Mouse (Mus musculus): ENCODE results near the gene Ankmy1.

The Ankmy1 gene

GRCm38 (mm10) chr1:92875360-92876111 lies 27.2 kb downstream of the Ankmy1 start:
- no peak for DNase-seq (ENCODE audit: low read depth, low spot score)

GRCm38 (mm10) chr1:92874011-92874410 lies 28.7 kb downstream of the Ankmy1 start:
- DNase-seq (ENCODE audit: low read depth, low spot score), result no peak

GRCm38 (mm10) chr1:92872666-92873065 lies 30.0 kb downstream of the Ankmy1 start:
- no peak for DNase-seq (ENCODE audit: low read depth, low spot score)

GRCm38 (mm10) chr1:92869985-92870384 lies 32.7 kb downstream of the Ankmy1 start:
- no peak for DNase-seq (ENCODE audit: low read depth, low spot score)

- DNase-seq (ENCODE audit: low read depth, low spot score), result no peak
These were observed 36.5 kb downstream of the Ankmy1 start for GRCm38 (mm10) chr1:92866170-92866569.

GRCm38 (mm10) chr1:92863268-92863667 lies 39.4 kb downstream of the Ankmy1 start:
- DNase-seq (ENCODE audit: low read depth, low spot score), result no peak

GRCm38 (mm10) chr1:92861503-92861902 lies 41.2 kb downstream of the Ankmy1 start:
- no peak for DNase-seq (ENCODE audit: low read depth, low spot score)

- no peak for DNase-seq (ENCODE audit: low read depth, low spot score)
These were observed 50.3 kb downstream of the Ankmy1 start for GRCm38 (mm10) chr1:92852450-92852849.

GRCm38 (mm10) chr1:92849938-92850574 lies 52.6 kb downstream of the Ankmy1 start:
- DNase-seq (ENCODE audit: low read depth, low spot score), result no peak

- peak; percentile 63 for DNase-seq (ENCODE audit: low read depth, low spot score)
These were observed 53.2 kb downstream of the Ankmy1 start for GRCm38 (mm10) chr1:92849491-92849890.

GRCm38 (mm10) chr1:92847873-92848839 lies 54.5 kb downstream of the Ankmy1 start:
- no peak for DNase-seq (ENCODE audit: low read depth, low spot score)

GRCm38 (mm10) chr1:92845889-92846288 lies 56.8 kb downstream of the Ankmy1 start:
- DNase-seq (ENCODE audit: low read depth, low spot score), result no peak

GRCm38 (mm10) chr1:92841427-92841826 lies 61.3 kb downstream of the Ankmy1 start:
- no peak for DNase-seq (ENCODE audit: low read depth, low spot score)

- no peak for DNase-seq (ENCODE audit: low read depth, low spot score)
These were observed 62.3 kb downstream of the Ankmy1 start for GRCm38 (mm10) chr1:92840231-92840890.

GRCm38 (mm10) chr1:92839211-92839610 lies 63.5 kb downstream of the Ankmy1 start:
- no peak for DNase-seq (ENCODE audit: low read depth, low spot score)

GRCm38 (mm10) chr1:92837931-92838833 lies 64.5 kb downstream of the Ankmy1 start:
- DNase-seq (ENCODE audit: low read depth, low spot score), result no peak

GRCm38 (mm10) chr1:92833987-92834706 lies 68.6 kb downstream of the Ankmy1 start:
- peak; percentile 74 for DNase-seq (ENCODE audit: low read depth, low spot score)

GRCm38 (mm10) chr1:92832011-92833010 lies 70.4 kb downstream of the Ankmy1 start:
- peak; percentile 74 for DNase-seq (ENCODE audit: low read depth, low spot score)

Data from ES-CJ7 (cell line).